Mouse (Mus musculus) ES-E14 (cell line): ENCODE measurements around the gene Elmo3.

Experiments
- CHD2 ChIP-seq: IDR thresholded peaks from 2 replicates; pipeline ENCODE4 v1.6.1; 2014; ENCODE audit warnings: mild to moderate bottlenecking, low read depth, low read length, inconsistent platforms
- HCFC1 ChIP-seq: IDR thresholded peaks from 2 replicates; pipeline ENCODE4 v1.6.1; 2012; ENCODE audit warnings: low read length, inconsistent platforms, borderline replicate concordance; ENCODE audit not compliant: insufficient read depth
- MAFK ChIP-seq: IDR thresholded peaks from 2 replicates; pipeline ENCODE4 v1.6.1; 2014; ENCODE audit warnings: mild to moderate bottlenecking, low read depth, low read length, inconsistent platforms; ENCODE audit not compliant: insufficient read depth
- ZC3H11A ChIP-seq: IDR thresholded peaks from 2 replicates; pipeline ENCODE4 v1.6.1; 2012; ENCODE audit warnings: low read depth, mild to moderate bottlenecking, inconsistent platforms, low read length, borderline replicate concordance

DNA sequence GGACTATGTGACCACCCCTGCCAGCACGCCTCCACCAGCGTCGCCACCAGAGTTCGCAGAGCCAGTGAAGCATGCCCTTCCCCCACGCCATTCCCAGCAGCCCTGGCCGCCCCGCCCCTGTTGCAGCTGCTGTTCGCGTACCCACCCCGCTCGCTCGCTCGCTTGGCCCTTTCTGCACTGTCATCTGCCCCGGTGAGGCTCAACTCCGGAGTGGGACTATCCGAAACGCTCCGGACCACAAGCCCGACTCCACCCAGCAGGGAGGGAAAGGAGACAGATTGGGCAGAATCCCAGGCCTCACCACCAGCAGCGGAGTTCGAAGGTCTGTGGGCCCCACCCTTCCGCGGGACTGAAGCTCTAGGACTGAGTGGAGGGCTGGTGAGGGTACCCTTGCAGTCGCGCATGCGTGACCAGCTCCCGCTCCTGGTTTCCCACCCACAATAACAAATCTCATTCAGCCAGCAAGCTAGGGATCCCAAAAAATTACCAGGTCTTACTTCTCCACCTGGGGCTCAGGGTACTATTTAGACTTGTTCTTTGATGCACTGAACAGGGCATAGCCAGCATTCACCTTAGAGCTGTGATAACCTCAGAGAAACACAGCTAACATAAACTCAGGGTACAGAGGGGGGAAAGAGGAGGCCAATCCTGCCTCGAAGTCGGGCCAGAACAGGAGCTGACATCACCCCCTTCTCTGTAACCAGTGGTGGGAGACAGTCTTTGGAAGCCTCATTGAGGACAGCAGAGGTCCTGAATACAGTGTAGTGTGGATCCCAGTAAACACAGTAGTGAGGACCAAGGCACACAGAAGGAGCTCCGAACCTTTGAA, 28.9 kb upstream of the Elmo3 start:
- 0 out of 2 replicates have a peak, but pooled peaks have one; percentile 32 for TF ChIP-seq MAFK
- TF ChIP-seq CHD2 = no peak
- no peak for TF ChIP-seq HCFC1
- TF ChIP-seq ZC3H11A = no peak
